Mouse (Mus musculus): Measurements from ENCODE around the gene Ppm1h.

- no peak for TF ChIP-seq CTCF (IDR thresholded peaks at IDR 0.05; ENCODE audit: low read depth)
- no peak for TF ChIP-seq EP300 (IDR thresholded peaks at IDR 0.05; ENCODE audit: low read depth)
Observed at GRCm38 (mm10) chr10:122777939-122778655, 99.5 kb downstream of the Ppm1h start.
